In genomic region chr4:117381846-117382245, GRCm38 (mm10) we compare ENCODE assay signal across 21 mouse cellular contexts.
A peak's percentile ranks its signal among the peaks of the same experiment; 100 is the strongest.
DNase-seq lines count a peak whose midpoint lies in the region; ATAC-seq and TF ChIP-seq lines count a peak whose summit lies in the region.
"Had no signal": no experiment of that assay in that cellular context is flagged by ENCODE, and none has a peak within 500 bp of the region (broad histone marks: within the 10 kb centered on the region; RNA-seq: fewer than 3 reads in every experiment).

No protein-coding gene starts in this region.

- DNase-seq in lung, postnatal 0 days (ENCODE audit: low spot score), result peak; percentile 12
- no peak for DNase-seq in lung, adult 2 months
- DNase-seq in 416B (ENCODE audit: low read depth) (peak; percentile 68), NIH3T3 (ENCODE audit: low read depth) (peak; percentile 43)
- DNase-seq in urinary bladder, adult 18-20 months (ENCODE audit: low spot score in 2 of 2), result no peak
- no peak for DNase-seq in testis, postnatal 10 days (ENCODE audit: low spot score)
- DNase-seq: adrenal gland, adult 8-10 months; adrenal gland, postnatal 25 days; cerebellum, adult 11 months; cerebellum, adult 18-20 months; cerebellum, adult 8-10 months; cerebellum, adult 9-11 months; cerebellum, postnatal 14 days; forebrain, postnatal 0 days had no signal

- H3K4me3 ChIP-seq in lung, postnatal 0 days (ENCODE audit: low read depth, low read length), result no peak overlapping the region
- no peak overlapping the region for H3K4me3 ChIP-seq in lung, adult 2 months (replicated peaks; ENCODE audit: extremely low read depth, low read depth, low read length)
- no peak overlapping the region for H3K4me3 ChIP-seq in myocyte
- H3K4me3 ChIP-seq: embryonic facial prominence, embryonic 10.5 days; embryonic facial prominence, embryonic 12.5 days; forebrain, embryonic 13.5 days; forebrain, embryonic 15.5 days had no signal

- TF ChIP-seq CTCF in lung, postnatal 0 days (IDR thresholded peaks at IDR 0.05), result no peak
- no peak for TF ChIP-seq CTCF in lung, adult 2 months (IDR thresholded peaks at IDR 0.05; ENCODE audit: insufficient read depth, low read length)

- no peaks in the 10 kb centered on the region for H3K36me3 ChIP-seq in lung, postnatal 0 days (ENCODE audit: insufficient read depth, low read length)
- H3K36me3 ChIP-seq in myocyte (ENCODE audit: control insufficient read depth, insufficient read depth), result no peaks in the 10 kb centered on the region
- H3K36me3 ChIP-seq: embryonic facial prominence, embryonic 10.5 days; embryonic facial prominence, embryonic 12.5 days; forebrain, embryonic 15.5 days had no signal

- H3K27me3 ChIP-seq in lung, postnatal 0 days (replicated peaks; ENCODE audit: insufficient read depth, low read length), result no peaks in the 10 kb centered on the region
- no peaks in the 10 kb centered on the region for H3K27me3 ChIP-seq in myocyte (ENCODE audit: control insufficient read depth, insufficient read depth, insufficient read length)
- H3K27me3 ChIP-seq: embryonic facial prominence, embryonic 12.5 days; forebrain, embryonic 15.5 days; Patski had no signal

- no peak for TF ChIP-seq POLR2A in lung, adult 2 months (IDR thresholded peaks at IDR 0.05; ENCODE audit: borderline replicate concordance, extremely low read depth, low read depth, low read length)
- no peak for TF ChIP-seq POLR2A in myocyte (IDR thresholded peaks at IDR 0.05; ENCODE audit: insufficient read length, low read depth)

- no peak overlapping the region for H3K27ac ChIP-seq in lung, postnatal 0 days (ENCODE audit: low read length)
- H3K27ac ChIP-seq: embryonic facial prominence, embryonic 10.5 days; embryonic facial prominence, embryonic 12.5 days; forebrain, embryonic 13.5 days; forebrain, embryonic 15.5 days had no signal

- 62% methylated on average over 8 of the region's 8 CpGs for WGBS in lung, postnatal 0 days
- WGBS in lung, adult 2 months, result 71% methylated on average over 8 of the region's 8 CpGs

- H3K4me2 ChIP-seq in lung, postnatal 0 days (replicated peaks; ENCODE audit: low read depth, low read length), result no peak overlapping the region
- no peak overlapping the region for H3K4me2 ChIP-seq in myocyte (ENCODE audit: low read depth)
- H3K4me2 ChIP-seq: embryonic facial prominence, embryonic 12.5 days; forebrain, embryonic 13.5 days; forebrain, embryonic 15.5 days had no signal

- no peak for ATAC-seq in lung, postnatal 0 days
- ATAC-seq in CD4-positive, CD25-positive, alpha-beta regulatory T cell, adult 4 months, result no peak
- ATAC-seq: forebrain, embryonic 13.5 days; forebrain, embryonic 15.5 days; forebrain, postnatal 0 days; Patski had no signal

- H3K79me2 ChIP-seq in myocyte (ENCODE audit: control insufficient read depth, insufficient read depth), result no peaks in the 10 kb centered on the region

- no peak overlapping the region for H3ac ChIP-seq in myocyte (ENCODE audit: control insufficient read depth, insufficient read length)

- H3K9ac ChIP-seq in lung, postnatal 0 days (replicated peaks; ENCODE audit: low read depth), result no peak overlapping the region
- H3K9ac ChIP-seq: embryonic facial prominence, embryonic 12.5 days; forebrain, embryonic 13.5 days; forebrain, embryonic 15.5 days; forebrain, postnatal 0 days had no signal

- no peaks in the 10 kb centered on the region for H3K9me3 ChIP-seq in lung, postnatal 0 days (ENCODE audit: low read length)
- H3K9me3 ChIP-seq: embryonic facial prominence, embryonic 12.5 days; forebrain, embryonic 15.5 days had no signal

- no peak for TF ChIP-seq EP300 in lung, postnatal 0 days (IDR thresholded peaks at IDR 0.05)

- no peaks in the 10 kb centered on the region for H3K4me1 ChIP-seq in lung, postnatal 0 days (ENCODE audit: insufficient read depth, low read depth, low read length)
- no peaks in the 10 kb centered on the region for H3K4me1 ChIP-seq in lung, adult 2 months (ENCODE audit: control insufficient read depth, insufficient read depth, low read length)
- H3K4me1 ChIP-seq: embryonic facial prominence, embryonic 12.5 days had no signal

TF ChIP-seq in myocyte, 11 proteins besides CTCF, POLR2A, EP300 and RAD21:
- TF ChIP-seq TCF12 (IDR thresholded peaks at IDR 0.05; ENCODE audit: insufficient read depth, poor library complexity, severe bottlenecking) (no peak), TCF3 (IDR thresholded peaks at IDR 0.05; ENCODE audit: insufficient read length, low read depth) (no peak), SRF (IDR thresholded peaks at IDR 0.05; ENCODE audit: control insufficient read depth, insufficient read length, low read depth) (peak; percentile 66), MYOG (IDR thresholded peaks at IDR 0.05; ENCODE audit: control insufficient read depth in 1 of 3, insufficient read depth in 1 of 3, insufficient read length in 2 of 3, low read depth in 2 of 3) (no peak), MYOD1 (IDR thresholded peaks at IDR 0.05; ENCODE audit: control insufficient read depth in 1 of 3, insufficient read length in 2 of 3, low read depth in 2 of 3) (no peak), E2F4 (IDR thresholded peaks at IDR 0.05; ENCODE audit: insufficient read depth) (no peak)

Comparison
In these comparisons a context has a peak if more than half of its experiments do, and no peak if none do; other contexts are left out.
1. DNase-seq: peak in lung, postnatal 0 days (single experiment), 416B (single experiment) and NIH3T3 (single experiment); none in lung, adult 2 months (single experiment), urinary bladder, adult 18-20 months (0 of 2) and testis, postnatal 10 days (single experiment).